Mouse (Mus musculus): ENCODE measurements around the gene Papln.

Papln gene

DNA sequence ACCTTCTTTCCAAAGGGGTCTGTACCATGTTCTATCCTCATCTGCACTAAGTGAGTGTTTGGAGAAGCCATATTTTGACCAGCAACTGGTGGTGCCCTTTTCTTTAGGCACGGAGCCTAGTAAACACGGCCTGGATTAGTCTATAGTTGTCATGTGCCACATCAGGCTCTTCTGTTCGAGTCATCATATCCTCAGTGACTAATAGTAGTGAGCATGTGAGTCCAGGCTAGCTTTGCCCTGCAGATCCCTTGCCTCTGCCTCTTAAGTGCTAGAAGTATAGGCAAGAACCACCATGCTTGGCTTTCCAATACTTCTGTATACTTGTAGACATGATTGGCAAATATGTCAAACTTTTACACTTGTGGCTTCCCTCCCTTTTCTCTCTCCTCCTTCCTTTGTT, 70.5 kb downstream of the Papln start:
- DNase-seq (ENCODE audit: low read depth), result no peak

- DNase-seq (ENCODE audit: low read depth), result no peak
Measured at GRCm38 (mm10) chr12:83841409-83842190, 78.2 kb downstream of the Papln start.

Measured in fibroblast of lung, adult 2 months (primary cell).